Mouse (Mus musculus): Measurements from ENCODE around the gene Hyls1. TPM values are rescaled to one million over a fixed set of nuclear protein-coding genes. Genes with fewer than 3 reads are reported as not detected.

Gene Hyls1
- total RNA-seq, 2 experiments from 2014 or later, result 9.2 to 10.6 TPM

Other genes starting within 250 kb of the Hyls1 start
- 10 to 100 TPM in 1 of 2 experiments, 1 to 10 TPM in 1; 8.5 to 10.4 TPM for gene Cdon, start 149.3 kb downstream of the Hyls1 start, total RNA-seq (2021)
- gene Gm1113, start 52.1 kb downstream of the Hyls1 start, total RNA-seq (2021), result not detected
- 10 to 100 TPM; 13.8 to 14.7 TPM for gene Ddx25, start 11.9 kb downstream of the Hyls1 start, total RNA-seq (2021)
- gene Pus3, start 11.8 kb downstream of the Hyls1 start, total RNA-seq (2021), result 10 to 100 TPM; 12.7 to 13.7 TPM
- 1 to 10 TPM in 1 of 2 experiments, under 1 TPM in 1; 0.74 to 1.6 TPM for gene Pate2, start 114 bp downstream of the Hyls1 start, total RNA-seq (2021)
- not detected for gene Pate4, start 41.5 kb upstream of the Hyls1 start, total RNA-seq (2021)
- gene Pate3, start 77.8 kb upstream of the Hyls1 start, total RNA-seq (2021), result not detected
- not detected for gene Pate1, start 117.0 kb upstream of the Hyls1 start, total RNA-seq (2021)
- gene Gm17677, start 170.7 kb upstream of the Hyls1 start, total RNA-seq (2021), result not detected
- not detected for gene Gm17727, start 207.7 kb upstream of the Hyls1 start, total RNA-seq (2021)
- not detected for gene Gm27235, start 219.7 kb upstream of the Hyls1 start, total RNA-seq (2021)
- not detected for gene D730048I06Rik, start 219.7 kb upstream of the Hyls1 start, total RNA-seq (2021)

Measured in layer of hippocampus, postnatal 14 days (tissue).